Mouse (Mus musculus) cerebellum, adult 9-10 months (tissue): Measurements from ENCODE around the gene Irx4.

Source experiments
- DNase-seq: peaks from one replicate; pipeline ENCODE4 v3.0.0; 2022

Gene Irx4

DNA sequence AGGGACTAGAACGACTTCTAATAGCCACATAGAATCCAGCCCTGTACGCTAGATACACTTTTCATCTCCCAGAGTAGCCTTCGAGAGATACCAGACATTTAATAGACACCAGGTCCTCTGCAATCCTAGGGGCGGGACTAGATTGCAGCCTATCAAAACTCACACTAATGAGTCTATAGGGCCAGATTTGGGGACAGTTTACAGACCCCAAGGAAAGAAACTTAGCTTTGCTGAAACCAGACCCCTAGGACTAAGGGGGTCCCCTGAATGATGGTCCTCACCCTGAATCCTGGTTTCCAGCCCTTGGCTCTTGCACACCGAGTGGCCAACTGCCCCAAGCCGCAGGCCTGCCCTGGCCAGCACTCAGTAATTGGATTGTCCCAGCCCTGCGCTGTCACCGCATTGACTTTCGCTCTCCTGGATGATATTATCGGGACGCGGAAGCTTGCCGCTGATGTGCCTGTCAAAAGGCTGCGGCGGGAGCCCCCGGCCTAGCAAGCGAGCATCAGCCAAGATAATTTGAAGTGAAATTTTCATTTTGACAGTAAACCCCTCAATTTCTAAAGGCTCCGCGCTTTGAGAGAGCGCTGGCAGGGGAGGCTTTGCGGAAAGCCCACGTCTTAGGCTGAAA is 10.3 kb downstream of the Irx4 start:
- DNase-seq, result no peak

DNA sequence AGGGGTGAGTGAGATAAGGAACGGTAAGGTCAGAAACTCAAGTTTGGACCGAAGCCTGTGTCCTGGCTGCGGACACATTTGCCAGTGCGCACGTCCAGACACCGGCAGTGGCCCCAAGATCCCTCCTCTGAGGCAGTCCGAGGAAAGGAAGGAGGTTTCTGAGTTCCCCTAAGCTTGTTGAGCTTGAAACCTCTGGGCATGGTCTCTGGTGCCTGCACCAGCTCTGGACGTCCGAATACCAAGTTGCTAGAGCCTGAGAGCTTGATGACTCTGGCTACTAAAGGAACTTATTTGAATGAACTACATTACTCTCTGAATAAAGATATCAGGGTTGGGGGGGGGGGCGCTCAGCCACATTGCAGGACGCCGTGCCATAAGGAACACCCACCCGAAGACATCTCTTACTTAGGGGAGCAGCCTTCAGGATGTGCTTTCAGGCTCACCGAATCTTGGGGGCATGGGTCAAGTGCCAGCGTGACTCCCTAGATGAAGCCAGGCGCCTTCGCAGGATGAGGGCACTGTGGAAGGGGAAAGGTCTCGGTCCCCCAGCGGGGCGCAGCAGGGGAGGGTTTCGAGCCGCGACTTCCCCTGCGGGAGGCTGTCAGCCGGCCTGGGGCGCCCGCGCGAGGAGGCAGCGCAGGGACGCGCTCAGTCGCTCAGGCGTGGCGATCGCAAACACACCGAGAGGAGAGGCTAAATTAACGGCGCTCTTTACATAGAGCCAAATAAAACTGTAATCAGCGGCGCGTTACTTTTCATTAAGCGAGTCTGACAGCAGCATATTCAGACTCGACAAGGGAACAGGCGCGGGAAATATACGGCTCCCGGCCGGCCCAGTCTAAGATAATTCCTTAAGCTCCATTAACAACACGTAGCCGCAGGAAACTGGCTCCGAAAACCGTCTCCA is 11.3 kb downstream of the Irx4 start:
- no peak for DNase-seq

DNA sequence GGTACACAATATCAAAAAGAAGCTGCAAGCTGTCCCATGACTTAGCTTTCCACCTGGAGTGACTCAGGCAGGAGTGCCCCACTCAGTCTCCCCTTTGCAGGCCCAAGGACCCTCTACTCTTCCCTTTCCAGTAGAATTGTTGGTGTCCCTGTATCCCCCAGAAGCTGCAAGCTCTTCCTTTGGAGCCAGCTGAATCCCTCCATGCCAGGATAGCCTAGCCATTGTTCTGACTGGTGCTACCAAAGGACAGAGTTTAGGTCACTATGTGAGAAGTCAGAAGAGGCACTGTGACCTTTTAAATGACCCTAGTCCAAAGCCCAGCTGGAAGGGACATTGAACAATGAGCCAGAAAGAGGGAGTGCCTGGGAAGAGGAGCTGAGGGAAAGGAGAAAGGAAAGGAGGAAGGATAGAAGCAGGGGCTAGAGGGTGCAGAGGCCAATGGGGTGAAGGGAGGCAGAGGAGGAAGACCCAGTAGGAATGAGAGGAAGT is 12.6 kb downstream of the Irx4 start:
- no peak for DNase-seq

DNA sequence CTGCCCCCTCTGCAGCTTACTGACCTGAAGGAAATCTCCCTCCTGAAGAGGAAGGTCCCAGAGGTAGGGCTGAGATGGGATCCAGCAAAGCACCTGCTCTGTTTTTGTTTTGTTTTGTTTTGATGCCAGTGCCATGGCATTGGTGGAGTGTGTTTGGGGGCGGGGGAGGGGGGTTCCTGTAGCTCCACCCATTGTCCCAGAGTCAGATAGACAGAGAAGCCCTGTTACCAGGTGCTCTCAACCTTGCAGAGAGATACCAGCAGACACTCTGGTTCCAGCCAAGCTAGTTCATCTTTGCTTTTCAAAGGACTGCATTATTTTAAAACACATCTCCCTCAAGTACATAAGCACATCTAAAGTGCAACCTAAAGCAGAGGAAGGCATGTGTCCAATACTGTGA is 13.3 kb downstream of the Irx4 start:
- no peak for DNase-seq

DNA sequence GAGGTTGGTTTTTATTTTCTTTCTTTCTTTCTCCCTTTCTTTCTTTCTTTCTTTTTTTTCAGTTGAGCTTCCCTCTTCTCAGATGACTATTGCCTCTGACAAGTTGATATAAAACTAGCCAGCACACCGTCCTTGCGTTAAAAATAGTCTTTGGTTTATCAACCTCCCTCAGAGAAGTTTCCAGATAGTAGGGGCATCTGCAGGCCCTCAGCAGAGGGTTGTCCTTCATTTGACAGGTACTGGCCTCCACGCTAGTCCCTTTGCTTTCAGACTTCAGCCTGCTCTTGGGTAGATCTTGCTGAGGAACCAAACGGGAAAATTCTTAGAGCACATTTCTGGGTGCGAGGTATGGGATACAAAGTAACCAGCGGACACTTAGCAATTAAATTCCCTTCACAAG is 17.1 kb downstream of the Irx4 start:
- DNase-seq, result no peak

DNA sequence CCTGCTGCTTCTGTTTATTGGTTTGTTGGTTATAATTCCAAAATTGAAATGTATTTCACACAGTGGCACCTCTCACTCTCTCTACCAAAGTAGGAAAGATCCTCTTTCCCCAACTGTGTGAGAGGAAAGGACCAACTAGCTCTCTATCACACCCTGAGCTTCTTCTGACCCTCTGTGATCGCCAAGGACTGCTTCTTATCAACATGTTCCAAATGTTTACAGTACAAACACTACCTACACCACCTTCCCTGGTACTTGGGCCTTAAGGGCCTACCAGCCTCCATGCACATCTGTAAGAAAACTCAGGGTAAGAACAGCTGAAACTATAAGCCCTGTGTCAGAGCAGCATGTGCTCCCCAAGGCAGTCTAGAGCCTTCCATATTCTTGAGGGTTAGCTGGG is 17.5 kb downstream of the Irx4 start:
- no peak for DNase-seq

DNA sequence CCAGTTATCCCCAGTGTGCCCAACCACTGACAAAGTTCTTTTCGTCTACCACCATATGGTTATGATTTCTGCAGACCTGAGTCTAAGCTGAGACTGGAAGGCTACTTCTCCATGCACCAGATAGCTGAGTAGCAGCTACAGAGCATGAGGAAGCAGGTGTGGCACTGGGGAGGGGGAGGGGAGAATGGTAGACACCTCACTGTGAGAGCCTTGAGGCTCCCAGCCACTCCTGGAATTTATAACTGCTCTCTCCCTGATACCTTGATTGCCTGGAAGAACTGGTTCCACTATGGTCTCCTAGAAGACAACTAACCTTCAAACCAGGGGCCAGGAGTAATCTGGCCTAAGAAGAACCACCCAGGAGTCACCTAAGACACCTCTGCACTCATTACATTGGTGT is 18.9 kb downstream of the Irx4 start:
- DNase-seq, result no peak

DNA sequence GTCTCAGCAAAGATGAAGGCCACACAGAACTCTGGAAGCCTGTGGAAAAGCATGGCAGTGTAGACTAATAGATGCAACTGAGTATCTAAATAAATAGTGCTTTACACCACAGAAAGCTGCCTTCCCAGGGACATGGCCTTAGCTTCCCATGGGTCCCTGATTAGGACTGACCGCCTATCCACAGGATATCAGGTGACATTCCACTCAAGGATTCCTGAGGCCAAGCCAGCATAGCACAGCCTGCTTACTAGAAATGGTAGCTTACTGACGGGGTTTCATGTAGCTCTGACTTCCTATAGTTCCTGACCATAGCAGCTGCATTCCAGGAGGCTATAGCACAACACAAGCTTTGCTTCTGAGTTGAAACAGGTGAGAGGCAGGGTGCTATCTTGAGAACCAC is 22.1 kb downstream of the Irx4 start:
- no peak for DNase-seq

DNA sequence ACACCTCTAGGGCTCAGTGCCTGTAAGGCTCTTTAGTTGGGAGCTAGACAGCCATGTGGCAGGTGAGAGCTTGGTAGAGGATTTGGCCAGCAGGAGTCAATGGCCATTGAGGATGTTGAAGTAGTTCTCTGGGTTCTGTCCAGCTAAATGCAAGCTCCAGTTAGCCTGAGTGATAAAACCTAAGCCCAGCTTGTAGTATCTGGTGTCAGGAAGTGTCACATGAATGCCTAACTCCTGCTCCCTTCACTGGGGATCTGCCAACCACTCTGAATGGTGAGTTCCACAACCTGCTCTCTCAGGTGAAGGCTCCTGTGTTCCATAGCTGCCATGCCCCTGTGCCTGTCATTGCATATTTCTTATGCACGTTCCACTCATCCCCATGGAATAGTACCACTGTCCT is 23.3 kb downstream of the Irx4 start:
- DNase-seq, result no peak

DNA sequence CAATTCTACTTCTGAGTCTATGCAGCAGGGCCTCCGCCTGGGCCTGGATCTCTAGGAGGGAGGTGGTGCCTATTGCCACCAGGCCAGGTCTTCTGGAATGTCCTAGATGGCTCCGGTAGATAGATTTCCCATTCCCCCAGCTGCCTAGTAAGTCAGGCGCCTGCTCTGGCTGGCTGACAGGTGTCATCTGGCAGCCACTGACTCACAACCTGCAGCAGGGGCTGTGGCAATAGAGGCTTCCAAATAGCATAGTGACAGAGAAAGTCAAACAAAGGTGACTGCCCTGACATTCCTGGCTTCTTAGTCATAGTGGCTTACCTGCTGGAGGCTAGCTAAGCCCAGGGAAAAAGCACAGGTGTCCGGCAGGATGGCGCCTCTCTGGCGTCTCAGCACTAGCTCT is 29.9 kb downstream of the Irx4 start:
- no peak for DNase-seq

DNA sequence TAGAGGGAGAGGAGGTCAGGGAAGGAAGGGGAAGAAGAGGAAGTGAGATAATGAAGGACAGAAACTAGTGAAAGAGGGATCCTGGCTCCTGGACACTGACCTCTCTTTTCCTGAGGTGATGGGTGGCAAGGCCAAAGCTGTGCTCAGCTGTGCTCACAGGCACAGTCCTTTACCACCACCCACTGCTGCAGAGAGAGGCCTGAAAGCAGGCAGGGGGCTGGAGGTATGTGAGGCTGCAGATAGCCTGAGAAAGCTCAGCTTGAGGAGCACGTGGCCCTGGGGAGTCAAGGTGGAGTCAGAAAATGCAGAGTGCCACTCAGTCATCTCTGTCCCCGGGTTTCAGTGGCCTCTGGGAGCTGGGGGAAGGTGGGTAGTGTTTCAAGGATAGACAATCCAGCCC is 30.8 kb downstream of the Irx4 start:
- no peak for DNase-seq

DNA sequence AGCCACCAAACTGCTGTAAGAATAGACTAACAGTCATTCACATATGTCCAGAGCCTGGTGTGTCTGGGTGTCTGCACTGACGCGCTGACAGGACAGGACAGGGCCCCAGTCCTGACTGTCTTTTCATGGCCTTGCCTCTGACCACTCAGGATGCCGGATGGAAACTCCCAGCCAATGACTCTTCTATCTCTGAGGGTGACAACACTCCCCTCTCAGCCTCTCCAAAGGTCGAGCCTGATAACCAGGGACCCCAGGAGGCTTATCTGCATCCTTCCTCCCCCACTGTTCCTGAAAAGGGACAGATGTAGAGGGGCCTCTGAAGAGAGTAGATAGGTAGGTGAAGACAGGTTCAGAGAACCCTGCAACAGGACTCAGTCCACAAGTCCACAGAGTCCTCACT is 38.4 kb downstream of the Irx4 start:
- DNase-seq, result no peak

DNA sequence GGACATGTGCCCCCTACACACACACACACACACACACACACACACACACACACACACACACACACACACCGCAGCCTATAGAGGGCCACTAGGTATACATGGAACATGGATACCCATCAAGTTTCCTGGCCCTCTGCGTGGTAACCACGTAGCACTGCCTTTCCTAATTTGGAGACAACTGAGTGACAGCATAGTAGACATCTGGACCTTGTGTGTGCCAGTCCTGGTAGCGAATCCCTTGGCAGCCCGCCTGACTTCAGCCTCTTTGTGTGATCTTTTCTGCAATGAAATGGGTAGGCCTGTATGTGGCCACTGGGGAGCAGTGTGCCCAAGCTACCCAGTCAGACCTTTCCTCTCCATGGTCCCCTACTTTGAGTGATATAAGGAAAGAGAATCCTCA is 39.0 kb downstream of the Irx4 start:
- DNase-seq, result no peak

DNA sequence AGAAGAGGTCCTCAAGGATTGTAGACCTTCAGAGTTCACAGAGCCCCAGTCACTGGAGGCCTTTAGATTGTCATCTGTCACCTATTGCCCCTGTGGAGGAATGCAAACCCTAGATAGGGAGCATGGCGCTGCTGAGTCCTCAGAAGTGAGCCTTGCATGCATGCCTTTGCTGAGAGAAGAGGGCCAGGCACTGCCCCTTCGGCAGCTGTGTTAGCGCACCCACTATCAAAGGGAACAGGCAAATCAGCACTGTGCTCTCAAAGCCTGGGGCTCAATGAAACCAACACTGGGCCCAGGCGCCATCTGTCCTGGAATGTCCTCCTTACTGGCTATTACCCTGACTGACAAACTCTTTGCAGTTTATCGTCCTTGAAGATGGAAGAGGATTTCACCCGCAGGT is 44.5 kb downstream of the Irx4 start:
- no peak for DNase-seq

DNA sequence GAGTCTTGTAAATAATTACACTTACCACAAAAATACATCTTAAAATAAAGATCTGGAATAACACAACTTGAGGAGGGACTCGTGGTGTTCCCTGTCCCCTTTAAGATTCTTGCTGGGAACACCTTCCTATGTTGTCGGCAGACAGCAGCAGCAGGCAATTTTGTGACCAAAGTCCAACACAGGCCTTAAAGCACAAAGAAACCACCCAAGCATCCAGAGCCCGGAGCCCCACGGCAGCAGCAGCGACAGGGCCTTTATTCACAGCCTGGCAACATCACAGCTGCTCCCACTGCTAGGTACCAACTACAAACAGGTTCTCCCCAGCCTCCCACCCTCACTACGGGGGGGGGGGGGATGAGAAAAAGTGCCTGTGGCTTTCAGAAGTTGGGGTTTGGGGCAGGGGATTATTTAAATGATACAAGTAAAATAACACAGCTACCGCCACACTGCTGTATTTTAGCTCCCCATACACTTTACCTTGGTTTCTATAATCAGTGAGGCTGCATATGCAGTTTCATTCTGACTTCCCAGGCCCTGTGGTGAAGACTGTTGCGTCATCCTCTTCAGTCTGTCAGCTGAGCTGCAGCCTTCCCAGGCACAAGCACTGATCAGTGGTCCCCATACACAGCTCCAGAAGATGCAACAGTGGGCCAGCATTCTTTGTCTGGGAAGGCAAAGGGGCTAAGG is 45.3 kb downstream of the Irx4 start:
- DNase-seq, result no peak

DNA sequence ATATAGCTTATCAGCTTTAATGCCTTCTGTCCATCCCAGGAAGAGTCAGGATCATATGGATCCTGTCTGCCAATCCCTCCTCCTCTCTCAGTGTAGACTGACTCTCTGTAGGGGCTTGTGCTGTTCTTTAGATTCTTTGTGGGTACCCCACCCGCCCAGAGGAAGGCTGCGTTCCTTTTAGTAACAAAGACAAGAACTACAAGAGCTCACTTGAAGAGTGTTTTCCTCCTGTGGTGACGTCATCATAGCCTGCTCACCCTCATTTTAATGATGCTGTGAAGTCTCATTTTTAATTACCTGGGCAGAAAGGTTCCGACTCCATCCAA is 45.8 kb downstream of the Irx4 start:
- no peak for DNase-seq

DNA sequence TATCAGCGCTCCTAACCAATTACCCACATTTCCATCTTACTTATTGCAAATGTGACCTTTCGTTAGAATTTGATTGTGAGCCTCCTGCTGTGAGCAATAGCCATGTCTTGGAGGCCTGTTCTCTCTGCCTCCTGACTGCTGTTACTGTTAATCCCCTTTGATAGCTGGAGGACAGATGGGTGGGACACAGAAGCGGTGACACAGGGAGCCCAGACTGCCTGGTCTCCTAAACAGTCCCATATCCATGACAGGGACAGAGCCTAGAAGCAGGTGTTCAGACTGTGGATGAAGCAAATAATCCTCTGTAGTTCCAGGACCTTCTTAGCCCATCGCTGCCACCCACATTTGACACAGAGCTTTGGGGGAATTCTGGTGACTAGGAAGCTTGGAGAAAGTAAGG is 46.2 kb downstream of the Irx4 start:
- no peak for DNase-seq

DNA sequence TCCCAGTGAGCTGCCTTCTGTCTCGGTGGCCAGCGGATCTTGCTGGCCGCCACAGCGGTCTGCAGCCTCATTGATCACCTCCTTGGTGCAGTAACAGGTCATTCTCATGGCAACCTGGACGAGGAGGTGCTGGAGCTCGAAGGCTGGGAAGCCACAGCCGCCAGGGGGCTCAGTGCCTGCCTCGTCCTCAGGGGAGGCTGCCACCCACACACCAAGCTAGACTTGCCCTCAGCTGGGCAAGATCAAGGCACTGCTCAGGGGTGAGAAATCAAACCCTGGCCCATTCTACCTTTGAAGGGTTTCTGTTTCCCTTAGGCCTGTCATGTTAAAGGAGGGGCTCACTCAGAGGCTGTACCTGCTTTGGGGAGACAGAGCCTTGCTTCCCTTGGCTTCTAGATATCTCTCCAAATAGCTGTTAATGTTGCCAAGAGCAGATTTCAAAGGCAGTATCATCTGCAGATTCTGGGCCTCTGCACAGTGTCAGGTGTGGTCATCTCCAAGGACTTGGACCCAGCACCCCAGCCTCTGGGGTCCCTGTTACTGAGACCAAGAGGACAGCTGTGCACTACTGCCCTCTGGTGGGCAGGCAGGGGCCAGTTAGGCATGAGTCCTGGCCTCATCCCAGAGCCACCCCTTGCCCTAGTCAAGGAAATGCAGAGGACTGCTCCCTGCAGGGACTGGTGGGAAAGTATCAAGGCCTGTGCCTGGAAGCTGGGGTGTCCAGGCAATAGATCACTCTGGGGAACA is 50.1 kb downstream of the Irx4 start:
- no peak for DNase-seq
